Mouse (Mus musculus) liver, embryonic 14.5 days (tissue): ENCODE data around the gene Elmo1.

Experiments
- CTCF ChIP-seq: IDR thresholded peaks from 2 replicates; pipeline ENCODE4 v1.5.1; 2016; ENCODE audit warnings: antibody characterized with exemption, low read depth, control low read depth
- EP300 ChIP-seq: IDR thresholded peaks from 2 replicates; pipeline ENCODE4 v1.6.1; 2016; ENCODE audit warnings: antibody characterized with exemption, low read depth

GRCm38 (mm10) chr13:20092301-20092700 lies 1.9 kb downstream of the Elmo1 start:
- TF ChIP-seq CTCF = no peak
- no peak for TF ChIP-seq EP300
